In the genomic region with DNA sequence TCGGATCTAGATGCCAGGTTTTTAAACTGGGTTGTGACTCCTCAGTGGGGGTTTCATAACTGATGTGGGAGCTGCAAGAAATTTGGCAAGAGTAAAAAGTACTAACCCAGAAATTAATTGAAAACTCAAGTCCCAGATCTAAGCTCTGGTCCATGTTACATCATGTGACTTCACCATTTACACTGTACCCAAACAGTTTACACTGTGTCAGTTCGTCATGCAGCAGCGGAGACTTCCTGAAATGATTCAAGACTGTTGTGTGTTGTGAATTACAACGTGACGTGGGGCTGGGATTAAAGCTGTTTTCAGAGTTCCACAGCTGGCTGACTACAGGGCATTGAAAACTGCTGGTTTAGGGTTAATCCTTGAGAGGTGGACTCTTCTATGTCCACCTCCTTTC, we compare ENCODE assay signal across 8 mouse cellular contexts. TPM values are rescaled to one million over a fixed set of nuclear protein-coding genes. Genes with fewer than 3 reads are reported as not detected.
A peak's percentile ranks its signal among the peaks of the same experiment; 100 is the strongest.
DNase-seq lines count a peak whose midpoint lies in the region; ATAC-seq and TF ChIP-seq lines count a peak whose summit lies in the region.
"Had no signal": no experiment of that assay in that cellular context is flagged by ENCODE, and none has a peak within 500 bp of the region (broad histone marks: within the 10 kb centered on the region; RNA-seq: fewer than 3 reads in every experiment).

No protein-coding gene starts in this region.

- H3K27ac ChIP-seq in lung, embryonic 16.5 days (ENCODE audit: low read length) = no peak overlapping the region
- peak overlapping the region; percentile 93 for H3K27ac ChIP-seq in forebrain, embryonic 10.5 days
- H3K27ac ChIP-seq in liver, embryonic 11.5 days (ENCODE audit: low read depth, low read length) = no peak overlapping the region; the same call in 1 of the 2 replicates
- peak overlapping the region; percentile 88; the same call in 1 of the 2 replicates for H3K27ac ChIP-seq in stomach, postnatal 0 days (replicated peaks)

- peak overlapping the region; percentile 92 for H3K9ac ChIP-seq in lung, embryonic 16.5 days (ENCODE audit: low read length)
- H3K9ac ChIP-seq in liver, embryonic 11.5 days (ENCODE audit: low read depth, low read length) = peak overlapping the region; percentile 88
- peak overlapping the region; percentile 88 for H3K9ac ChIP-seq in stomach, postnatal 0 days (ENCODE audit: low read length)

- no peaks in the 10 kb centered on the region for H3K27me3 ChIP-seq in lung, embryonic 16.5 days (ENCODE audit: control insufficient read depth, insufficient read depth, low read depth, low read length)
- H3K27me3 ChIP-seq in forebrain, embryonic 10.5 days (ENCODE audit: poor library complexity, severe bottlenecking) = no peaks in the 10 kb centered on the region
- H3K27me3 ChIP-seq in liver, embryonic 11.5 days (replicated peaks; ENCODE audit: control insufficient read depth, insufficient read depth, low read length) = no peaks in the 10 kb centered on the region
- no peaks in the 10 kb centered on the region for H3K27me3 ChIP-seq in stomach, postnatal 0 days (ENCODE audit: control insufficient read depth, insufficient read depth, low read length)

- no peak for DNase-seq in lung, adult 18-20 months
- DNase-seq in forebrain, embryonic 10.5 days (ENCODE audit: extremely low spot score, low spot score) = no peak
- DNase-seq in liver, embryonic 11.5 days (ENCODE audit: low spot score) = no peak
- peak; percentile 43 for DNase-seq in stomach, postnatal 0 days (ENCODE audit: low spot score)
- no peak for DNase-seq in urinary bladder, postnatal 25 days (ENCODE audit: low spot score)
- DNase-seq in T-cell, adult 2 months (ENCODE audit: low spot score) = no peak
- DNase-seq: cerebellum, adult 11 months had no signal

- WGBS in lung, embryonic 16.5 days = 17% methylated on average over 5 of the region's 5 CpGs
- 70% methylated on average over 5 of the region's 5 CpGs for WGBS in forebrain, embryonic 10.5 days
- 35% methylated on average over 5 of the region's 5 CpGs for WGBS in liver, embryonic 11.5 days
- WGBS in stomach, postnatal 0 days = 11% methylated on average over 5 of the region's 5 CpGs

- no peak for TF ChIP-seq EP300 in stomach, postnatal 0 days (optimal IDR thresholded peaks at IDR 0.05)

- peak overlapping the region; percentile 67 for H3K4me2 ChIP-seq in lung, embryonic 16.5 days (ENCODE audit: low read depth, low read length)
- H3K4me2 ChIP-seq in liver, embryonic 11.5 days = peak overlapping the region; percentile 90
- peak overlapping the region; percentile 56 for H3K4me2 ChIP-seq in stomach, postnatal 0 days (replicated peaks; ENCODE audit: low read depth)

- H3K4me3 ChIP-seq in lung, embryonic 16.5 days (ENCODE audit: low read length) = peak overlapping the region; percentile 94
- peak overlapping the region; percentile 79 for H3K4me3 ChIP-seq in forebrain, embryonic 10.5 days
- H3K4me3 ChIP-seq in liver, embryonic 11.5 days (ENCODE audit: low read depth, low read length) = peak overlapping the region; percentile 80
- H3K4me3 ChIP-seq in stomach, postnatal 0 days (ENCODE audit: low read depth, low read length) = peak overlapping the region; percentile 82

- peaks cover 6% of the 10 kb centered on the region for H3K4me1 ChIP-seq in lung, embryonic 16.5 days (replicated peaks; ENCODE audit: control insufficient read depth, insufficient read depth, low read length)
- peaks cover 14% of the 10 kb centered on the region for H3K4me1 ChIP-seq in forebrain, embryonic 10.5 days
- peaks cover 15% of the 10 kb centered on the region for H3K4me1 ChIP-seq in liver, embryonic 11.5 days (replicated peaks; ENCODE audit: control insufficient read depth, insufficient read depth, low read length)
- H3K4me1 ChIP-seq in stomach, postnatal 0 days (replicated peaks; ENCODE audit: control insufficient read depth, insufficient read depth) = peaks cover 5% of the 10 kb centered on the region; the same call in 1 of the 2 replicates

- no peak for TF ChIP-seq CTCF in stomach, postnatal 0 days (IDR thresholded peaks at IDR 0.05; ENCODE audit: low read depth)

- peaks cover 27% of the 10 kb centered on the region for H3K36me3 ChIP-seq in lung, embryonic 16.5 days (ENCODE audit: control insufficient read depth, insufficient read depth, low read length)
- H3K36me3 ChIP-seq in forebrain, embryonic 10.5 days (replicated peaks) = peaks cover 45% of the 10 kb centered on the region
- H3K36me3 ChIP-seq in liver, embryonic 11.5 days (ENCODE audit: control insufficient read depth, insufficient read depth, low read length) = peaks cover 28% of the 10 kb centered on the region
- H3K36me3 ChIP-seq in stomach, postnatal 0 days (ENCODE audit: control insufficient read depth, insufficient read depth, low read length) = peaks cover 14% of the 10 kb centered on the region

- no peak for ATAC-seq in lung, embryonic 16.5 days (ENCODE audit: low read depth)
- no peak for ATAC-seq in liver, embryonic 11.5 days (replicated peaks; ENCODE audit: low FRiP score)
- peak; percentile 57 for ATAC-seq in stomach, postnatal 0 days (ENCODE audit: low FRiP score, low TSS enrichment)

- H3K9me3 ChIP-seq in lung, embryonic 16.5 days (ENCODE audit: control insufficient read depth, low read length) = no peaks in the 10 kb centered on the region
- H3K9me3 ChIP-seq in forebrain, embryonic 10.5 days = no peaks in the 10 kb centered on the region
- H3K9me3 ChIP-seq in liver, embryonic 11.5 days (ENCODE audit: control insufficient read depth, low read length) = no peaks in the 10 kb centered on the region
- H3K9me3 ChIP-seq in stomach, postnatal 0 days (ENCODE audit: control insufficient read depth, low read length) = no peaks in the 10 kb centered on the region

RNA-seq across cellular contexts. Expression of gene Bcas2, which starts 1.2 kb away (rescaled TPM):
- 172 and 179 TPM in 2 replicates for polyA plus RNA-seq in lung, embryonic 16.5 days (2015; fragmentation: Nextera tagmentation; extraction: Ambion mirVana)
- 244 and 253 TPM in 2 replicates for polyA plus RNA-seq in forebrain, embryonic 10.5 days (2016; fragmentation: Nextera tagmentation; extraction: Ambion mirVana)
- polyA plus RNA-seq in liver, embryonic 11.5 days (2014; fragmentation: Nextera tagmentation; extraction: Ambion mirVana) = 272 and 278 TPM in 2 replicates
- 104 and 109 TPM in 2 replicates for polyA plus RNA-seq in stomach, postnatal 0 days (2015; fragmentation: Nextera tagmentation; extraction: Ambion mirVana)

Comparison
In these comparisons a context has a peak if more than half of its experiments do, and no peak if none do; other contexts are left out.
1. H3K27ac ChIP-seq: peak in forebrain, embryonic 10.5 days (single experiment) and stomach, postnatal 0 days (single experiment); none in lung, embryonic 16.5 days (single experiment) and liver, embryonic 11.5 days (single experiment).
2. Peak in every context shown above with its lines, with median percentiles within 50 percentile points of each other: H3K4me2 ChIP-seq, H3K4me3 ChIP-seq and H3K9ac ChIP-seq.